Mouse (Mus musculus): ENCODE data around the gene 4933402D24Rik.

The 4933402D24Rik gene

DNA sequence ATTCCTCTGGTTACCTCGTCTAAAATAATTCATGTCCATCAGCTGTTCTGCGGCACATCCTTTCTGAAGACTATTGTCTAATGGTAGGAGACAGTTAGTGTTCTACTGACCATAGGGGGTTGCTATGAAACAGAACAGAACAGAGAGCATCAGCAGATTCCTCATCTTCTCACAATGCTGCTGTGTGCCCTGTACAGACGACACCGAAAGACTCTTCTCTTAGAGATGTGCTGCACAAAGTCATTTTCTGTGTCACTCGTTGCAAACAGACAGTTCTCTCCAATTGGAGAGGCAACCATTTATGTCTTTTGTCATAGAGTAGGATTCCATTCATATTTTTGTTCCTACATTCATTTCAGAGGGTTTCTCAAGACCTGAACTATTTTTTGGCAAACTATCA, at the start of gene 4933402D24Rik:
Gene 4933402D24Rik, minus strand, starts transcription at position 101 of the 400 bp plus-strand sequence.
- DNase-seq (ENCODE audit: low read depth): no peak

GRCm38 (mm10) chr1:63808584-63808983, 39.5 kb upstream of the 4933402D24Rik start:
- DNase-seq (ENCODE audit: low read depth): no peak

- DNase-seq (ENCODE audit: low read depth): no peak
Measured at GRCm38 (mm10) chr1:63805095-63805494, 36.0 kb upstream of the 4933402D24Rik start.

DNA sequence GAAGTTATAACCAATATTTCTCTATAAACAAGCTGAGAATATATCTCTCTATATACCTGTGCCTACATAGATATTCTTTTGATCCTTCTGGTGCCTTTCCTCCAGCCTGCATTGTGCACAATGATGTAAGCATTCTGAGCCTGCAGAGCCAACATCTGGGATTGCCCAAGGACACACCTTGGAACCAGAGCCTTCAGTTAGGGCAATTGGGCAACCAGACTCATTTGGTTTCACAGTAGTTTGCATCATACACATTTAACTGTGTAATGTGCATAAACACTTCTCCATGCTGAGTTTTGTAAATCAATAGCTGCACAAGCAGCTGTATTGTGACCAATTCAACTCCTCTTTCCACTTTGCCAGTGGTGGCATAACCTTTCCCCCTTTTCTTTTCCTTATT, 25.3 kb upstream of the 4933402D24Rik start:
- no peak for DNase-seq (ENCODE audit: low read depth)

- no peak for DNase-seq (ENCODE audit: low read depth)
Measured at GRCm38 (mm10) chr1:63776902-63777630, 8.0 kb upstream of the 4933402D24Rik start.

DNA sequence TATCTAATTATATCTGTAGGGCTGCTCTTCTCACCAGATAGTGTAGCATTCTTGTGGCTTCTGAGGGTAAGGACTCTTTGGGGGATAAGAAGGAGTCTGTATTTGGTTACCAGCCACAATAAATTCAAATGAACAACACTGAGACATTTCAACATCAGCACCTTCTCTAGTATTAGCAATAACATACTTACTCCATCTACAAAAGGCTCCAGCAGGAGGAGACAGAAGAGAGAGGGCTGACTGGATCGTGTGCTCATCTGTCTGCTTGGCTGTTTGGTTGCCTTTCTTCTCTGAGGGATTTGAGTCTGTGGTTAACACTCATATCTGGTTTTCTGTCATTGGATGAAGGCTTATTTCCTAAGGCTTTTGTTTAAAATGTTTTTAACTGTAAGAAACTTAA, 7.3 kb upstream of the 4933402D24Rik start:
- DNase-seq (ENCODE audit: low read depth): no peak

- DNase-seq (ENCODE audit: low read depth): no peak
Measured at GRCm38 (mm10) chr1:63770309-63770708, 1.2 kb upstream of the 4933402D24Rik start.

DNA sequence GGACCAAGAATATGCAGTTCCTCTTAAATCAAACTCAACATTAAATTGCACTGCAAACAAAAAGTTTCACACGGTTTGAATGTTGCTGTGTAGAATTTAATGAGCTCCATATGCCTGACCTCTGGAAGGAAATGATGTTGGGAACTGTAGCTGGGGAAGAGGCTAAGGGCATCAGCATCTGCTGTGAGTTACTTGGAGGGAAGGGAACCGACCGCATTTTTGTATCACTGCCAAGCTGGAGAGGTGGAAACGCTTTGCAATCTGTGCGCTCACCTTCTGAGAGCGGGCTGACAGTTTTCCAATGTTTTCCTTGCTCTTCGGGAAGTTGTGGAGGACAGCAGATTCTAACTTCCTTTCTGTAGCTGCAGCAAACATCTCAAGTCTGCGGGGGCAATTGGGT, 955 bp downstream of the 4933402D24Rik start:
- no peak for DNase-seq (ENCODE audit: low read depth)

- DNase-seq (ENCODE audit: low read depth): no peak
Measured at GRCm38 (mm10) chr1:63764395-63764794, 4.7 kb downstream of the 4933402D24Rik start.

- DNase-seq (ENCODE audit: low read depth): no peak
Measured at GRCm38 (mm10) chr1:63763881-63764386, 5.1 kb downstream of the 4933402D24Rik start.

GRCm38 (mm10) chr1:63763212-63763694, 5.8 kb downstream of the 4933402D24Rik start:
- peak; percentile 4 for DNase-seq (ENCODE audit: low read depth)

DNA sequence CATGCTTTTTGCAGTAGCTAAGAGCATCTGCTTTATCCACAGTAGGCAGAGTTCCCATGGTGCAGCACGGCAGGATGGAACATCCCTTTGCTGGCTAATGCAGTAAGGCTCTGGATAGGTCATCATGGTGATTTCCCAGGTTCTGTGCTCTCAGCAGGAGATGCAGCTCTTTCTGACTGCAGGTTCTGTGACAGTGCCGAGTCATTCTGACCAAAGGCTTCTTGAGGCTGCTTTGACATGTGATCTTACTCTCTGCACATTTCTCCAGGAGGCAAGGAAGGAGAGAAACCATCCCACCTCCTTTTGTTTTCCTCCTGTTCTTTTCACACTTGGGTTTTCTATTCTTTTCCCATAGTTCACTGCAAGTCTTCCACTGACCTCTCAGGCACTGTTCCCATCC, 13.1 kb downstream of the 4933402D24Rik start:
- DNase-seq (ENCODE audit: low read depth): no peak

DNA sequence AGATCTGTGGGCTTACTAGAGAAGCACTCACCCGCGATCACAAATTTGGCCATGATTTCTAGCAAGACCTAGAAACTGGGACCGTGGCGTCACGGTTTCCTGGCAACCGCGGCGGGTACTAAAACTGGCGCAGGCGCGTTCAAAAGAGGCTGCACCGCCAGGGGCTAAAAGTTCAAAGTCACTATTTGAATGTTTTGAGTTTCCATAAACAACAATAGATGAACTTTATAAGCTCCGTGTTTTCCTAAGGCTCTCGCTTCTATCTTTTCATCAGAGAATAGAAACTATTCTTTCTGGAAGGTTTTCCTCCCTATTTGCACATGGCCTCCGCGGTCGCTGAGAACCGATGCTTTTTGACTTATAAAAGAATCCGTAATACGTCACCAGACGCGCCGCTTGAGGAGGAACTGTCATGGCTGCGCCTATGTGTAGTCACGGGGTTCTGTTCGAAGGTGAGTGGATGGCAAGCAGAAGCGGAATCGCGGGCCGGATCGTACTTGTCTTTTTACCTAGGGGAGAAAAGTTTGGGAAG, 38.8 kb downstream of the 4933402D24Rik start, which contains the start of the genes Mdh1b and Fastkd2:
Gene Mdh1b, minus strand, starts transcription at position 79 of the 532 bp plus-strand sequence.
Gene Fastkd2, plus strand, starts transcription at position 375 of the 532 bp plus-strand sequence.
- peak; percentile 88 for DNase-seq (ENCODE audit: low read depth)

- no peak for DNase-seq (ENCODE audit: low read depth)
Measured at GRCm38 (mm10) chr1:63729796-63730195, 39.3 kb downstream of the 4933402D24Rik start.

DNA sequence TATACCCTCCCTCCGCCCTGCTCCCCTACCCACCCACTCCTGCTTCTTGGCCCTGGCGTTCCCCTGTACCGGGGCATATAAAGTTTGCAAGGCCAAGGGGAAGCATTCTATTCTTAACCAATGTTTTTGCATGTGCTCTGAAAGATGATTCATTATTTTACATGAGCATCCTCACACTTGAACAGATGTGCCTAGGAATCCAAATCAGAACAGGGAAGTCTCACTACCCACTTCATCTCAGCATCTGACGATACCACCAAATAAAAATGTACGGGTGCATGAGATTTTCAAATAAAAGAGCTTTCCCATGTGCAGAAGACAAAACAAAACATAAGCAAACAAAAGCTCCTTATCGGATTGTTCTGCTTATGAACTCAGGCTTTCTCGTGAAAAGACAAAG, 48.9 kb downstream of the 4933402D24Rik start:
- DNase-seq (ENCODE audit: low read depth): no peak

DNA sequence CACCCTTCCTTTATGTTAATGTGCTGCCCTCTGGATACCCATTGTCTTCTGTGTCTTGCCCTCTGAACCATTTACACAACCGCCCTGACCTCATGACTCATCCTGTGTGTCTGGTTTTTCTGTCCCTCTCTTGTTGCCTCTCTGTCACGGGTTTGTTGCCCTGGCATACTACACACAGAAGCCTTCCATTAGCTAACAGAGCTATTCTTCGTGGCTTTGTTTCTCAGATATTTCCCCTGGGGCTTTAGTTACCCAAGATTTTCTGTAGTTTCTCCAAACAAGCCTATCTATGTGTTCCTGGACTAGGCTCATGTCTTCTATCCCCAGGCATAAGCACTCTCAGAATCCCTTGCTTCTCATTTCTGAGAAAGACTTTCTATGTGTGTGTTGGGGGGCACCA, 60.2 kb downstream of the 4933402D24Rik start:
- DNase-seq (ENCODE audit: low read depth): no peak

GRCm38 (mm10) chr1:63705733-63706132, 63.3 kb downstream of the 4933402D24Rik start:
- no peak for DNase-seq (ENCODE audit: low read depth)
